Mouse (Mus musculus) layer of hippocampus, postnatal 36 days (tissue): Measurements from ENCODE around the gene Ntf3. TPM values are rescaled to one million over a fixed set of nuclear protein-coding genes. Genes with fewer than 3 reads are reported as not detected.

Experiments
- DNase-seq, 2 experiments: peaks; one replicate each; pipeline ENCODE4 v3.0.0; 2022
- total RNA-seq, 2 experiments: library from RNA; stranded (reverse); gene quantifications; 2 replicates each; pipeline ENCODE4 v1.2.3; 2021

Gene Ntf3
- total RNA-seq, 2 experiments from 2014 or later: 11.3 to 12.9 TPM

DNA sequence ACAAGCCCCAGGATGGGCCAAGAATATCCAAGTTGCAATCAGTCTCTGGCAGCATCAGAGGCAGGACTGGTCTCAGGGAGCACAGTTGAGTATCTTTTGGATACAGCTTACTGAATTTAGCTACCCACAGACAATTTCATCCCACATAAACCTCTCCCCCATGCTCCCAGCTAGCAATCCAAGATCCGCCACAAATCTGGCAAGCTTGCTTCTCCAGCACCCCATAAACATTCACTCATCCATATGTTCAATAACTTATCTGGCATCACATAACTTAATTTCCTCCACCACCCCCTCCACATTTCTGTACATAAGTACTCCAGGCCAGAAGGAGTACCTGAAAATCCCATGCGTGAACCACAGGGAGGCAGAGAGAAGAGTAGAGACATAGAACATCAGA, 10.8 kb downstream of the Ntf3 start:
- no peak for DNase-seq

DNA sequence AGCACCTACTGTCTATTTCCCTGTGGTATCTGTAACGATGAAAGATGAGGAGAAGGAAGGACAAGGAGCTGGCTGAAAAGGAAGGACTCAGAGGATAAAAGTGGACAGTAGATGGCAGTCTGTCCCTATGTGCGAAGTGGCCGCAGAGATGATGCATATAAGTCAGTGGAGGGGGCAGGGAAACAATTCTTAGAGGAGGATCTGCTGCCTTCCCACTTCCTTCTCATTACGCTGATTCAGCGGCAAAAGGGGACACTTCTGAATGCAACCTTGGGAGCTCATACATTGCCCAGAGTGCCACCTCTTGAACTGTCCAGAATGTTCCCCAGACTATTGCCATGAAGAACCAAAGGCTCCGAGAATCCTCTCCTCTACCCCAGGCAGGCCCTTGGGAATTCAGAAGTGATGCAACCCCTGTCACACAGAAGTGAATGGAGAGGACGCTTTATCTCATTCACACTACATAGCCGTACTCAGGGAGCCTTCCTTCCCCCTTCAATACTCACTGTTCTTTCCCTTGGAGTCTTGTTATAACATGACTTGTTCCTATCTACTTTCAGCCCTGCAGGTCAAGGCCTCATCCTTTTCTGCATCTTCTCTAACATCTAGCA, 12.2 kb downstream of the Ntf3 start:
- DNase-seq: no peak

DNA sequence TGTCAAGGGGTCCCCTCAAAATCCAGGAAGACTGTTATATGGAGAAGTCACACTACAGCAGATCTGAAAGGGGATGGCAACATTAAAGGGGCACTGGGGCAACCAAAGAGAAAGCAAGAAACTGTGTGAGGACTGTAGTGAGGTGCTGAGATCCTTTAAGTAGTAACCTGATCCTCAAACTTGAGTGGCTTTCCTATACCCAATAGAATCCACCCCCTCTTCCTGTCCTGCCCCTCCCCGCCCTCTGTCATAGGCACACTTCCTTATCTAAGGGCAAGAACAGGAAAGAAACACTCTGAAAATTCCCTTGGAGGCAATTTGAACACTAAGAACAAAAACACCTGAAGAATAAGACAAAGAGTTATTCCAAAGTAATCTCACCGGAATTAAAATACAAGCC, 13.6 kb downstream of the Ntf3 start:
- DNase-seq: no peak

DNA sequence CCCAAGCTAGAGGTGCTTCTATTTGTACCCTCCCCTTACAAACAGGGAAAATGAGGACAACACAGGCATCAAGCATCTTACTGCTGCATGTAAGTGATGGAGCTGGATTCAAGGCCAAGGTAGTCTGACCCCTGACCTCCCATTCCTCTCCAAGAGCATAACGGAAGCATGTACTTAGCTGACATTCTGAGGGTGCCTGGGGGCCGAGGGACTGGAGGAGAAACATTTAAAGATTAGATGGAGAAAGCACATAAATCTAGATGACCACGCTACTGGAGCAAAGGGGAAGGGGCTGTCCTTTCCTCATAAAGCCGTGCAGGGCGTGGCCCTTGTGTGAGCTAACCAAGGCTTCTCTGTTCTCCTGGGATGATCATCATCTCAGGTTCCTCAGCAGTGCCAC, 23.1 kb downstream of the Ntf3 start:
- DNase-seq: no peak

DNA sequence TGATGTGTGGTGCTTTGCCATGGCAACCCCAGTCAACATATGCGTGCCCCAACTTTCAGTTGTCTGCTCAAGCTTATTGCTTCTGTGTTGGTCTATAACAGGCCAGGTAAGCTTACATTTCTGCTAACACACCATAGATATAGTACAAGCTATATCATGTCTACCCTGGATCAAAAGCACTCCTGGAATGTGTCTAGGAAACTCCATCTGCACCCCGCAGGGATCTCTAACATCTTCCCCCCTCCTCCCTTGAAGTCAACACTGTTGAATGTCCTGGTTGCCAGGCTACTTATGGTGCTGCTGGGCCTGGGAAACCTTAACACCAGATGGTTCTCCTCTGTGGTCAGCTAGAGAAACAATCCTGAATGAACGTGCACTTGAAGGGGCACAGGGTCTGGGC, 24.0 kb downstream of the Ntf3 start:
- no peak for DNase-seq

DNA sequence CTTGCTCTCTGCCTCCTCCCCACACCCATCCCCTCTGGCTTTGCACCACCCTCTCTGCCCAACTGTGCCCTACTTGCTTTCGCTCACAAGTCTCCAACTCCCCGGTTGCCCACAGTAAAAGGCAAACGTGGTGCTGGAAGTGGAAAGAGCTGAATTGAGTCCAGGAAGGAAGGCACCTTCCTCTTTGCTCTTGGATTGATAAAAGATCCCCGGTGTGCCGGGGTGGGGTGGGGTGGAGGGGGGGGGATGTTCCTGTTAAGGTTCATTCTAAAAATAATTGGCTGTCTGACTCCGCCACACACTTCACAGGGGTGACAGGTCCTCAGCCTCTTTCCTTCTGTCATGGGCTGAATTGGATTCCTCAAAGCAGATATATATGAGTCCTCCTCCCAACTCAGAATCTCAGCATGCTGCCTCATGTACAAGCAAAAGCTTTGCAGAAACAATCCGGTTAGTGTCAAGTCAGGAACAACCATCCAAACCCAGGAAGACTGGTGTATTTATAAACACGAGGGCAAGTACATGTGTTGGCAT, 24.6 kb downstream of the Ntf3 start:
- no peak for DNase-seq

DNA sequence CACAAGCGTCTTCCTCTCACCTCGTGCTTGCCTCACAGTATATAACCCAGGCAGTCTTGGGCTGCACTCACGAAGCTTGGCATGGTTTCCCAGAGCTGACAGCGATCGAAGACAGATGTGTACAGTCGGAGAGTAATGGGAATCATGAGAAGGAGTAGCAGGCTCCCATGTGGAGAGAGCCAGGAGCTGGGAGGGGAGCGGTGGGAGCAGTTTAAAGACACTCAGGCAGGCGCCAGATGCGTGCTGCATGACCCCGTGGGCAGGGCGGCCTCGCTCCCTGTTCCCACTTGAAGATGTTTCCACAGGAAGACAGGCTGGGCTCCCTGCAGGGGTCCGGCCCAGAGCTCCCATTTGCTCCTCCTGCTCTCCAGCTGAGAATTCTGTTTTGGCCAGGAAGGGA, 25.2 kb downstream of the Ntf3 start:
- no peak for DNase-seq

DNA sequence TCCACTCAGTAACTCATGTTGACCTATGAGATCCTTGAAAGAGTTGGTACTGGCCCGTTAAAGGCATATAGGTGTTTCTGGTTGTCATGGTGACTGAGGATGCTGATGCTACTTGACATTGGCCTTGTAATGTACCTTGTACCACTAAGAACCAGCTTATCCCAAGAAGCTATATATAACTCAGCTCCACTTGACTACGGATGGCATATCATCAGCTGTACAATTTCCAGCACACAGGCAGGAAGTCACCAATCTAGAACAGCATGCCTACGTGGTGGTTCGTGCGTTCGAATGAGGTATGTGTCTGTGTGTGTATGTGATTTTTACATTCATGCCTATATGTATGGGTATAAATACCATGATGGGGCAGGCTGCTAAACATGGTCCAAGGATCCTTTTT, 25.7 kb downstream of the Ntf3 start:
- DNase-seq: no peak

DNA sequence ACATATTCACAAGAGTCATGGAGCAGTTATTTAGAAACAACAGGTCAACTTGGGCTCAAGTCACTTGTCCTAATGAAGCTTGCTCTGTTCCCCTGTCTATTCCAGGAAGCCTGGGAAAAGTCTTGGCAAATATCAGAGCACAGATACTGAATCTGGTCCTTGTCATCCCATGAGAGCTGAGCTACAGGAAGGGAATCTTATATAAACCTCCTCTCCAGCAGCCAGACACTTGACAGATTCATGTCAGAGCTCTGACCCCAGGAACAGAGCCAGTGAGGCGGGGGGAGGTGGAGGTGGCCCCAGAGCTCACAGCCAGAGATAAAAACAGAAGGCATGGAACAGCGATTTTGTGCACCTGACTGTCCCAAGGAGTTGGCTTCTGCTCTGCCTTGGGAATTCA, 26.3 kb downstream of the Ntf3 start:
- no peak for DNase-seq

DNA sequence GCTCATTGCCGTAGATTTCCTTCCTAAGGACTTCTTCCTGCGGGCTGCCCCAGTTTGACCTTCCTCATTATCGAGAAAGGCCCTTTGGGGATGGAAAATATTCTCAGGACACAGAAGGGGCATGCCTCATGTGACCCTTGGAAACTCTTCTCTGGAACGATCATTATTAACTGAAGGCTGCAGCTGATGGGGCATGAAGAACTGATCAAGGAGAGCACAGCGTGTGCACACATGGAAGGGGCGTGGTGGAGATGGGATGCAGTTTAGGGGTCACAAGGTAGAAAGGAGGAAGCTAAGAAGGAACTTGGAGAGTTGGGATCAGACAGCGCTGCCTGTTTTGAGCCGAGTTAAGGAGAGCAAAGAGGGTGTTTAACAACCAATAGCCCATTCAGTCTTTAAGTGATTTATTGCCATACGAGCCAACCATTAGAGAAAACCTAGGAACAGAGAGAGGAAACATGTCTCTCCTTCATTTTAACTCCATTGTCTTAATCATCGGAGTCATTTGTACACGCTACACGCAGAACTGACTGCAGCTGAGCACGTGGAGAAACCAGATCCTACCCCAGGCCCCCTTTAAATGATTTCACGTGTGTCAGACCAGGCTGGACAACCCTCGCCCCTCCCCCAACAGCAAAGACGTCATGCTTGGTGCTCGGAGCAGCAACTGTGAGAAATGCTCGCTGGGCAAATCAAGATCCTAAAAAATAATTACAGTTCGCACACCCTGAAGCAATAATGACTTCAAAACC, 32.4 kb downstream of the Ntf3 start:
- DNase-seq: no peak

DNA sequence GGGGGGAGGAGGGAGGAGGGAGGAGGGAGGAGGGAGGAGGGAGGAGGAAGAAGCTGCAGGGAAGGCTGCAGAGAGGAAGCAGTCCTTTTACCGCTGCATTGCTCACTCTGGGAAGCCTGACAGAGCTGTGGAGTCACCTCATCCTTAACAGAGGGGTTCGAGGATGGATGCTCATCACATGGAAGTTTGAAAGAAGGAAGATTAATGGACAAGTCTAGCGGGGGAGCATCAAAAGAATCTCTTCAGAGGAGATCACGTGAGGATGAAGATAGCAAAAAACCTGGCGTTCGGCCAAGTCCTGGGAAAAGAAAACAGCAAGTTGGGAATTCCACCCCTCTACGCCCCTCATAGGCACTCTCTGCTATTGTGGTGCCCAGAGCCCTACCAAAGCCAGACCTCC, 38.5 kb downstream of the Ntf3 start:
- no peak for DNase-seq

DNA sequence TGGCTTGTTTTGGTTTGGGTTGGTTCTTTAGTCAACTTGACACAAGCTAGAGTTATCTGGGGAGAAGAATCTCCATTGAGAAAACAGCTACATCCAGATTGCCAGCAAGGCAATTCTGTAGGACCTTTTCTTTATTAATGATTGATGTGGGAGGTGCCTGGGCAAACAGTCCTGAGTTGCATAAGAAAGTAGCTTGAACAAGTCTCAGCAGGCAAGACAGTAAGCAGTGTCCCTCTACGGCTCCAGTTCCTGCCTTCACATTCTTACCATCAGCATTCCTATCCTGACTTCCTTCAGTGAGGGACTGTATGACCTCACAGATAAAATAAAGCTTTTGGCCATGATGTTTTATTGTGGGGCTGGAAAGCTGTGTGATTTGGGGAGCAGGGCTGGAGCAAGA, 48.5 kb downstream of the Ntf3 start:
- DNase-seq: no peak

DNA sequence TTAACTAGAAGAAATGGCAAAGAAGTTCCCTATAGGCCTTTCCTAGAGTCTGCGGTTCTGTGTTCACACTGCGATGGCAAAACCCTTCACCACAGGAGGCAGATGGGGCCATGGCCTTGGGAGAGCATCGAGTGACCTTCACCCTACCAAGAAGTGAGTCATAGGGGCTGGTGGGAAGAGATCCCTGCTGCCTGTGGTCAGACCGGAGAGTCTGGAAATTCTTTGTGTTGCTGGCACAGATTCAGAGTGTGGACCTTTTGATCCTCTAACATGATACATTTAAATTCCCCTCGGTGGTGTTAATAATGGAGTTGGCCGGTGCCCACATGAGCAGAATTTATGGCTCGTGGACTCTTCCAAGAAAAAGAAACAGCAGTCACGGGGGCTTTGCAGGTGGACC, 49.5 kb downstream of the Ntf3 start:
- DNase-seq: no peak

DNA sequence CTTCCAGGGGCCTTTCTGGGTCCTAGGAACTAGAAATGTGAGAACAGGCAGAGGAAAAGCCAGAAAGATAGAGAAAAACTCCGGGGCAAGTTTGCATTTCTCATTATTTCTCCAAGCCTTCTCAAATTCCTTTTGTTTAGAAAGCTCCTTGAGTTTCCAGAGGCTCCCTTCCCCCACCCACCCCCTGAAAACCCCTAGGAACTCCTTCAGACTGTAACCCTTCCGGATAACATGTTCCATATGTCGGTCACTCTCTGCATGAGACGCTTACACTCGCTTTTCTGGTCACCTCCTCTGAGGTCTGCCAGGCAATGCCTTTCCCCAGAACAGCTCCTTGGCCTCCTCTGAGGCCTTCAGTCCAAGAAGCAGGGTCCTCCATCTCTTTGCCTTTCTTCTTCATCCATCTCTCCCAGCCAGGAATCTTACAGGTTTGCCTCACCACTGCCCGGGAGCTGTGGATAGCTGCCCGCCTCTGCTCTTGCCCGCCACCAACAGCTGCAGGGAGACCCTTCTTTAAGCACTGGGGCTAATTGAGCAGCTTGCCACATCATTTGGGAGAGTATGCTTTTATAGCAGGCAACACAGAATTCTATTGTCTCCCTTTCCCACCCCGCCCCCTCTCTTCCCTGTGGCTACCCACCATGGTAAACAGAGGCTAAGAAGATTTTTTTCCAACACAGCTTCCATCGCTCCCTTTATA, 51.6 kb downstream of the Ntf3 start:
- no peak for DNase-seq

DNA sequence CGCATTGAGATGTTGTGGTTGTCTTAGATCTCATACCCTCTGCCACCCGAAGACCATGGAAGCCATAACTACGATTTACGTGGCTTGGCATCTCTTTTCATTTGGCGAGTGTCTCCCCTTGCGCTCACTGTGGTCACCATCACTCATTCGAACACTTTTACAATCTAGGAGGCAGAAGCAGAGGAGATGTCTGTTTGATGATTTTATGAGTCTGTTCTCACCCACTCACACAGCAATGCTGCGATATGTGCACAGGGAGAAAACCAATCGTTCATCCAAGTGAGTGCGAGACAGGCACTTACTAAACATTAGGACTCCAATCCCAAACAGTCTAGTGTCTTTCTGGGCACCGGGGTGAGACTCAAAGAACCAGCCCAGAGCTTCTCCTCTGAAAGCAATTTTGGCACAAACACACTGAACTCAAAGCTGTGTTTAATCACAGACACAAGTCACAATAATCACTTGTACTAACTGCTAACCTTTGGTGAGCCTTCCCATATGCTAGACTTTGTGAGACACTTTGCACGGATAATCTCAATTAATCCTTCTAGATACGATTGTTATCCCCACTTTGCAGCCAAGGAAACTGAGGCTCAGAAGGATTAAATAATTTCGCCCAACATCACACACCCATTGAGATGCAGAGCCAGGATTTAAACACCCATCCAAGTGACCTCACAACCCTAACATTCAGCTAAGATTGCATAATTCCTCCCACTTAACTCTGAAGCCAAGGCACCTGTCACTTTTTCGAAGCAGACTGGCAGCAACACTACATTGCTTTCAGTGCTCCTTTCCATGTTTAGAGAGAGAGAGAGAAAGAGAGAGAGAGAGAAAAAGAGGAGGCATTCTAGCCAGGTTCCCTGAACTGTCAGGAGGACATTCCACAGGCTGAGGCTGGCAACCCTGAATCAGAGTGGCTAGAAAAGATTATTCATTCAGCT, 55.5 kb downstream of the Ntf3 start:
- DNase-seq: no peak

DNA sequence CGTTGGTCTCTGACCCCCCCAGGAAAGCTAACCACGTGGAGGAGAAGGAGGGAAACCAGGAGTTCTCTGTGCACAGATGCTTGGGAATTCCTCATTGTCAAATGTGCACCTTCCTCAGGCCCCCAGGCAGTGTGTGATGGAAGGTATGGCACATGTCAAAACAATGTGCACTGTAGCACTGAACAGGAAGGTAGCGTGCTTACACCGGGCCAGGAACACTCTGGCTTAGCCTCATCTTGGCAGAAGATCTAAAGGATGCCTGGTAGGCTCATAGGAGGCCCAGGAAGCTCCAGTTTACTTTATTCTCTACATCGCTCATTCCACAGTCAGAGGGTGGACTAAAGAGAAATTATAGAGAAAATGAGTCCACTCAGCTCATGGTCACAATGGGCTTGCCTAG, 57.5 kb downstream of the Ntf3 start:
- DNase-seq: no peak

DNA sequence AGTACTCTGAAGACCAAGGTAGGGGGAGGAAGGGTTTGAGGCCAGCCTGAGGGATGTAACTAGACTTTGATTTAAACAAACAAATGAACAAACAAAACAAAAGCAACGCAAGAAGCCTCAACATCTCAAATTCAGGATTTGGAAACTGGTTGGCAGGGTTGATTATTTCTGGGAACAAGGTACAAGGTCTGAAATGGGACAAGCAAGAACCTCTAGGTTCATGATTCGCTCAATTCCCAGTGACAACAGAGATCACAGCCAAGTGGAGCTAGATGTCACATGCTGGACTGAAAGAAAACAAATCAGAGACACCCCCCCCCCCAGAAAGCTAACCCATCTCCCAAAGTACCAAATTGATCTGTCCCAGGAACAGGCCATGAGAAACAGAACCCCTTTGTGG, 57.9 kb downstream of the Ntf3 start:
- DNase-seq: no peak

DNA sequence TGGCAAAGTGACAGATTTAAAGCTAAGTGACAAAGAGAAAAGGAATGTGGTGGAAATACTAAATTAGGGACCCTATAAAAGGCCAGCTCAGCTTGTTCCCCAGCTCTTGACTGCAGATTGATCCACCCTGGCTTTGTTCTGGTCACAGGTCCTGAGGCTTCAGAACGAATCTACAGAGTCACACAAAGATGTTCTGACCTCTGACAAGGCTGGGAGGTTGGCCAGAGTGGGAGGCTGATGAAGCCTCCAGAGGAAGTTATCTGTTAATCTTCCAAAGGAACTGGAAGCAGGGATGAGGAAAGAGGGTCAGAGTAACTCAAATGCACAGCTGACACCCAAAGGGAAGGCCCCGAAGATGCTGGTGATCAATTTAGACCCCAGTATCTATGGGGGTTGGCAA, 59.3 kb downstream of the Ntf3 start:
- no peak for DNase-seq

DNA sequence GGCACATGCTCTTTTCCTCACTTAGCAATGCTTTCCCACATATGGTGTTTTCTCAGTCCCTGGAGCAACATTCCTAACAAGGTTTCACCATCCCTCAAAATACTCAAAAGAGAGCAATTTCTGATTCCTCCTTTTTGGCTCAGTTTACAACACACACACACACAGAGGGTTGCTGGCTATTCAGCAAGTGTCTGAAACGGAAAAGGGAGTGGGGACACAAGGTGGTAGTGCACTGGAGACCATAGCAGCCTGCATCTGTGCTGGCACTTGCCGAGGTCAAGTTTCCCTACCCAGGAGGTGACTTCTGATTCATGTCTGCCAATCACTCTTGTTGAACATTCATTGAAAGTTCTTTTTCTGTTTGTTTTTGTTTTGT, 59.9 kb downstream of the Ntf3 start:
- DNase-seq: no peak

DNA sequence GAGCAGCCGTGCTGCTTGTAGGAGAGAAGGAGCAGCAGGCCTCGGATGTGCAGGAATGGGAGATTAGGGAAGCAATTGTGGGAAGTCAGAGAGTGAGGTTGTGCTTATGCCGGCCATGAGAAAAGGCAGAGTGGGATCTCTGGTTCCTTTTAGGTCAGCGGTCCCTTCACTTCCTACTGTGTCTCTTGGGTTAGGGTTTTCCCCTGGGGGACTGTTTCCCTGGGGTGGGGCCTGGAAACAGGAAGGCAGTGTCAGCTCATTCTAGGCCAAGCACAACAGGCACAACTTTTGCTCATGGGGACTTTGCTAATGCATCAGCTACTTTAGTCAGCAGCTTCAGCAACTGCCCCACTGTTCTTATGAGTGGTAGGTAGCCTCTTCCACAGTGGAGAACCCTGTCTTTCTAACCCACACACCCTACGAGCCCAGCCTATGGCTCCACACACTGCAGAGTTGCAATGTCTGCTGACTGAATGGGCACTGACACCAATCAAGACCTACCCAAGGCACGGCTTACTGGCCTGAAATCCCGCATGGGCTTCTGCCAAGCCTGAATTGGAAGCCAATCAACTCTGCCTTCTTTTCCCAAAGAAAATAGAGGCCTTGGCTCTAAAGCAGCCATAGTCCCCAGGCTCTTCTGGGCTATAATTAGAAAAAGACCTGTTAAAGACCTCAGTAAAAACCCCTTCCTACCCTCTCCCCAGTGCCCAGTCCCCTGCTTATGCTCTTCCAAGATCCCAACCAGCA, 60.5 kb downstream of the Ntf3 start:
- peak; percentile 29 to 43 for DNase-seq

DNA sequence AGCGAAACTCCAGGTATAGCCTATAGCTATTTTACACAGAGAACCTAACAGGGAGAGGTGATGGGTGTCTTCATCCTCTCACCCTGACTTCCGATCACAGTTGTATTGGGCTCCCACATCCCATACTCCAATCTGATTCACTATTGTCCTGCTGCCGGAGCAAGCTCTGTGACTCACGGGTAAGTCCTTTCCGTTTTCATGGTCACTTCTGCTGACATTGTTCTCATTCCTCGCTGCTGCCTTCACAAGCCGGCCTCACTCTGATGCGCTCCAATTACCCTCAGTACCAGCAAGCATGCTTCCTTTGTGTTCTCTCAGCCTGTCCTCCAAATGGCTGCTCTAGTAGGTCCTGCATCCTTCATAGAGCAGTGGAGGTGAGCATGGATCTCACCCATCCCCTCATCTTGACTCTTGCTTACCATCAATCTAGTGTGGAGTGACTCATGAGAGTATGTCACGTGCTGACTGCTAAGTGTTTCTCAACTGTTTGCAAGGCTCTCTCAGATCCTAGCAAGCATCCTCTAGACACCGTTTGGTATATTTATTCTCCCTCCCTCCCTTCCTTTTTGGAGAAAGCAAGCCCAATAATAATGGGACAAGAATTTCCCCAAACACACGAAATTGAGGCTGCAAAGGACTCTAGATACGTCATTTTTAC, 61.5 kb downstream of the Ntf3 start:
- no peak for DNase-seq
